Mouse (Mus musculus): ENCODE data around the gene Parp9. TPM values are rescaled to one million over a fixed set of nuclear protein-coding genes. Genes with fewer than 3 reads are reported as not detected.
"Not testable (repeated sequence)": the region's sequence is repeated elsewhere in the genome, so short reads cannot be mapped to it uniquely, and the experiment has no call there.

Gene Parp9
- total RNA-seq, 2 experiments from 2014 or later, result 2.6 to 3.5 TPM

DNA sequence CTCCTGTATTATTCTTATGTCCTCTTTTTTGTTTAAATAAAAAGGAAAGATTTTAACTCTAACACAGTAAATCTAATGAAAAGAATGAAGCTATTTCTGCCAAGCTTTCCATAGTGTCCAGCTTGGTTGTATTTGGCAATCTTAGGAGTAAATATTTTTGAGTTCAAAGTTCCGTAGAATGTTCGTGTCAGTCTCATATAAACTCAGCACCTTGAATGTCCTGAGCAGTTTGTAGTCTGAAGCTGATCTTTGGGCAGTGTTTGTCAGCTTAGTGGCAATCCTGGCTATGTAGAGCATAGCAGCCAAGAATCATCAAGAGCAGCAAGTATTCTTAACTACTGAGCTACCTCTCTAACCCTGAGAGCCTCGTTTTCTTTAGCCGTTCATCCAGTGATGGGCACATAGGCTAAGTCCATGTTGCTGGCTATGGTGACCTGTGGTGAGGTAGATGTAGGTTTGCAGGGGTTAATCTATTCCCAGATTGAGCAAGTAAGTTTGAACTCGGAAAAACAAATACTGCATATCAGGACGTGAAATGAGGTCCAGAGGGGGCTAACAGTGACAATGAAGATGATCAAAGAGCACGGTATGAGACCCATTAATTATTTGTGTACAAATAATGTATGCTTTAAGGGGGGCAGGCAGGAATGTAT lies 14.6 kb upstream of the Parp9 start:
- DNase-seq (ENCODE audit: extremely low spot score in 1 of 2, low spot score in 1 of 2), result no peak

DNA sequence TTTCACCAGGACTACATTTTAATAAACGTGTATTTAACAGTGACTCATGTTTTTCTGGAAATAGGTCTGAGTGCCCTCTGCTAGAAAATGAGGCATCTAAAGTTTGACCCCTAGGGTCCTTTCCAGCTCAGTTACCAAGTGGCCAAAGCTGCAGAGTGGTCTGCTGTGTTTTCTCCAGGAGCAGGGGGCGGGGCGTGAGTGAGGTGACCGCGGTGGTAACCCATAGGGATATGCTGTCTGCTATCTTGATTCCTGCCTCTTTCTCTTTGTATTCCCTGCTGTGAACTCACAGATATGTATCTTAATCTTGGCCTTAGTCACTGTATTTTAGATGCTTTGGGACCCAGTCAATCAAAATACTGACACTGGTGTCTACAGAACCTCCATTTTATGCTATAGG lies 13.9 kb upstream of the Parp9 start:
- DNase-seq (ENCODE audit: extremely low spot score in 1 of 2, low spot score in 1 of 2), result no peak

DNA sequence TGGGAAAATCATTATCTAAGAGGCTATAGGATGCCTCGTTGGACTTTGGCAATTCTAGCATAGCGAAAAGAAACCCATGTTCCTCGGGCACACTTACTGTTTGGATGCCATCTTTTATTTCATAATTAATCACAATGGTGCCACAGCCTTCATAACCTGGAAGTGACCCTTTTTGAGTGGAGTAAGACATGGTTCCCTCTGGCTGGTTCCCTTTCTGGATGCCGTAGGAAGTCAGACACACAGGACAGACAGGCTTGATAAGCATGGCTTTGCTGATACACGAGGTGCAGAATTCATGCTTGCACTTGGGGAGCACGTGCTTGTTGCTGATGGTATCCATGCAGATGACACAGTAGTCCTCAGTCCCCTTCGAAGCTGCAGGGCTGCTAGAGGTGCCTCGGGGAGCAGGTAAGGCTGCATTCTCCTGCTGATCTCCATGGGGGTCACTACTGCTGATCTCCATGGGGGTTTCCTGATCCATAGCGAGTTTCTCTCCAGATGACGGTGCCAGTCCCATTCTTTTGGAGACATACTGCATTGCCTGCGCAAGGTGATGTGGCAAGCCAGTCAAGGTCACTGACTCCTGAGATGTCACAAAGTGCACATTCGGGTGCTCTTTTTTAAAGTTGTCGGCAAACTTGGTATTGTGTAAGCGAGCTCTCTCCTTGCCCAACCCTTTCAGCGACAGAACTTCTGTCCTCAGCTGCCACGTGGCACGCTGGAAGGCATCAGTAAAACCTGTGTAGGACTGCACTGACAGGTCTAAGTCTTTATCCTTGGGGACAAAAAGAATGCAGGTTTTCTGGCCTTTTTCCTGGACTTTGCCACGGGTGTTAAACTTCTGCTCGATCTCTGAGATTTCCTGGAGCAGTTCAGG lies 5.9 kb upstream of the Parp9 start:
- DNase-seq (ENCODE audit: extremely low spot score in 1 of 2, low spot score in 1 of 2), result no peak

DNA sequence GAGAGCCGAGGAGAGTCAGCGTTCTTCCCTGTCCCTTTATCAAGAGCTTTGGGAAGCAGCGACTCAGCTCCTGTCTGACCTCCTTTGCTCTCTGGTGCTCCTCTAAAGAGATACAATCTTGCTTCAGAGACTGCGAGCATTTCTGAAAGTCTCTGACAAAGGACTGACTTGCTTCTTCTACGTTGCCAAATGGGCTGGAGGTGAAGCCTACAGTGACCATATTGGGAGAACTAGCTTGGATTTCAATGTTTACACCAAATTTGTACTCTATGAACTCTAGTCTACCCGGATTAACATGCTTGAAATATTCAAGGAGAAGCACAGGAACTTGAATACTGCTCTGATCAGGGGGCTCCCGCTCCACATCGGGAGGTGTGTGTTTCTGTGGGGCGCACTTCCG lies 5.1 kb upstream of the Parp9 start:
- DNase-seq (ENCODE audit: extremely low spot score in 1 of 2, low spot score in 1 of 2), result no peak

DNA sequence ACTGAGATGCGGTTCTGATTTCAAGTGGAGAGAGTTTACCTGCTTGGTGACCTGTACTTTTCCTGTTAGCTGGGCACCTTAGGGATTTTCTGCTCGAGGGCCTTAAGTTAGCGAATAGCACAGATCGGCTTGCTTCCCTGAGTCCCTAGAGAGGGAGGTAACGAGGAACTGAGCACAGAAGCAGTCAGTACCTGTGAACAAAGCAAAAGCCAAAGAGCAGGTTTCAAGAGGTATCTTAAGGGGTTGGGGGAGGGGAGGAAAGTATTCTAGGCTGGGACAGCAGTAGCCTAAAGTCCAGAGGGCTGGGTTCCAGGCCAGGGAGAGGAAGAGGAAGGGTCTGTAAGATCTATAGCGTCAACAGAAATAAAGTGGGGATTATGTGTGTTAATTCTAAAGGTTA lies 991 bp downstream of the Parp9 start:
- DNase-seq (ENCODE audit: extremely low spot score in 1 of 2, low spot score in 1 of 2), result no peak

DNA sequence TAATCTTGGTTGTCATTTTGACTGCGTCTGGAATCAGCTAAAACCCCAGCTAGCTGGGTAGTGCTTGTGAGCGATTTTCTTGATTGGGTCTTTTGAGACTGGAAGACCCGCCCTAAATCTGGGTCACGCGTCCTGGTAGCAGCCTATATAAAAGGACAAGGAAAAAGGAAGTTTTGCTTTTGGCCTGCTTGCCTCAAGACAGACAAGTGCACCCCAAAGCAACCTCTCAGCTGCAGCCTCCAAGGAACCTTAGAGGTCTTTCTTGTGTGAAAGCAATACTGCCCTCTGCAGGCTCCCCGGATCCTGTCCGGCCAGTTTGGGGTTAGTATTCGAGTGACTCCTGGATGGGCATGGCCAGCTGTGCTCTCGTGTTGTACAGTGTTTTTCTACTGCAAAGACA lies 1.4 kb downstream of the Parp9 start:
- DNase-seq (ENCODE audit: extremely low spot score in 1 of 2, low spot score in 1 of 2), result peak; percentile 41 to 73

DNA sequence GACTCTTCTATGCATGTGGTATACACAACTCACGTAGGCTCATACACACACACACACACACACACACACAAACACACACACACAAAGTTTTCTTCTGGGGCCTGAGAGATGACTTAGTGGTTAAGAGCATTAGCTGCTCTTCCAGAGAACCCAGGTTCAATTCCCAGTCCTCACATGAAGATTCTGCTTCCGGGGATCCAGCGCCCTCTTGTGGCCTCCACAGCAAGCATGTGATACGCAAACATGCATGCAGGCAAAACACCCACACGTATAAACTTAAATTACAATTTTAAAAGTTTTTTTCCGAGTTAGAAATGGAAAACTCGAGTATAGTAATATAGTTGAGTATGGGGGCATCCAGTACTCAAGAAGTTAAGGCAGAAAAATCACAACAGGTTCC lies 3.1 kb downstream of the Parp9 start:
- DNase-seq (ENCODE audit: extremely low spot score in 1 of 2, low spot score in 1 of 2), result peak in 1 of 2 experiments; percentile 8

DNA sequence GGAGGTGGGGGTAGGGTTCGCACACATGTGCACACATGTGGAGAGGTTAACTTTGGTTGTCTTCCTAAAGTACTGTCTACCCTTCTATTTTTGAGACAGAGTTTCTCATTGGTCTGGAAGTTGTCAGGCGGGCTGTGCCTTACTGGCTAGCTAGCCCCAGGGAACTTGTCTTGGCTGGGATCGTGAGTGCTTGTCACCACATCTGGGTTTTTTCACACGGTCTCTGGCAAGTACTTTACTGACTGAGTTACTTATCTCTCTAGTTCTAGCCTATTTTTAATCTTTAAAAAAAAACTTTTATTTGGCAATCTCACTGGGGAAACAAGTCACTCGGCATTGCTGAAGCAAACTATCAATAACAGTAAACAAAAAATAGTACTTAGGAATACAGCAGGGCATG lies 11.0 kb downstream of the Parp9 start:
- DNase-seq (ENCODE audit: extremely low spot score in 1 of 2, low spot score in 1 of 2), result no peak

DNA sequence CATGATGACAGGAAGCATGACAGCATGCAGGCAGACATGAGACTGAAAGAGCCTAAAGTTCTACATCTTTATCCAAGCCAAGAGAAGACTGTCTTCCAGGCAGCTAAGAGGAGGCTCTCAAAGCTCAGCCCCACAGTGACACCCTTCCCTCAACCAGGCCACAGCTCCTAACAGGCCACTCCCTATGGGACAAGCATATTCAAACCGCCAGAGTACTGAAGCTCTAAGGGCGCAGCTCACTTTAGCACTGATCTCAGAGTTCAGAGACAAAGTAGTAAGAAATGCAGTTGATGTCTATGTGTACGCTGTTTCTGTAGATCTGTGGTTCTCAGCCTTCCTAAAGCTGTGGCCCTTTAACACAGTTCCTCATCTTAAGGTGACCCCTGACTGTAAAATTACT lies 12.9 kb downstream of the Parp9 start:
- DNase-seq (ENCODE audit: extremely low spot score in 1 of 2, low spot score in 1 of 2), result no peak

DNA sequence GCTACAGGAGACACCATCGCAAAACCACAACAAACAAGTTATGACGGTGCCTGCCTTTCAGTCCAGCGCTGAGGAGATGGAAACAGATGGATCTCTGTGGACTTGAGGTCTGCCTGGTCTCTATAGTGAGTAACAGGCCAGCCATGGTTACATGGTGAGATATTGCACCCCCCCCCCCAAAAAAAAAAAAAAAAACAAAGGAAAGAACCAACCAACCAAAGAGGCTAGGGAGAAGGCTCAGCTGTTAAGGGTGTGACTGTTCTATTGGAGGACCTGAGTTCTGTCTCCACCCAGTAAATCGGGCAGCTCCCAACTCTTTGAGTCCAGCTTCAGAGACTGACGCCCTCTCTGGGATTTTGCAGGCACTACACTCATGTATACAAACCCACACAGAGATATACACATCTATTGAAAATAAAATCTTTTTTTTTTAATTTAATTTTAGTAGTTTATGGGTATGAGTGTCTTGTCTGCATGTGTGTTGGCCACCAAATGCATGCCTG lies 14.4 kb downstream of the Parp9 start:
- no peak for DNase-seq (ENCODE audit: extremely low spot score in 1 of 2, low spot score in 1 of 2)

DNA sequence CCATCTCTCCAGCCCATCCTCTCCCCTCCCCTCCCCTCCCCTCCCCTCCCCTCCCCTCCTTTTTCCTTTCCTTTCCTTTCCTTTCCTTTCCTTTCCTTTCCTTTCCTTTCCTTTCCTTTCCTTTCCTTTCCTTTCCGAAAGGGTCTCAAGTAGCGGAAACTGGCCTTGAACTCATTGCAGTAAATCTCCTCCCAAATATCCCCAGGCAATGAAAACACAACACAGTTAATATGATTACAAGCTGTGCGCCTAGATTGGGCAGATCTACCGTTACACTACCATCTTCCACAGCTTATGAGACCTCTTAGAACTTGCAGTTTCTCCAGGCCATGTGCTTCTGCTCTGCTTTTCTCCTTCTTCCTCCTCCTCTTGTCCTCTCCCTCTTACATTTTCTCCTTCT lies 27.7 kb downstream of the Parp9 start:
- not testable (repeated sequence) for DNase-seq (ENCODE audit: extremely low spot score in 1 of 2, low spot score in 1 of 2)

DNA sequence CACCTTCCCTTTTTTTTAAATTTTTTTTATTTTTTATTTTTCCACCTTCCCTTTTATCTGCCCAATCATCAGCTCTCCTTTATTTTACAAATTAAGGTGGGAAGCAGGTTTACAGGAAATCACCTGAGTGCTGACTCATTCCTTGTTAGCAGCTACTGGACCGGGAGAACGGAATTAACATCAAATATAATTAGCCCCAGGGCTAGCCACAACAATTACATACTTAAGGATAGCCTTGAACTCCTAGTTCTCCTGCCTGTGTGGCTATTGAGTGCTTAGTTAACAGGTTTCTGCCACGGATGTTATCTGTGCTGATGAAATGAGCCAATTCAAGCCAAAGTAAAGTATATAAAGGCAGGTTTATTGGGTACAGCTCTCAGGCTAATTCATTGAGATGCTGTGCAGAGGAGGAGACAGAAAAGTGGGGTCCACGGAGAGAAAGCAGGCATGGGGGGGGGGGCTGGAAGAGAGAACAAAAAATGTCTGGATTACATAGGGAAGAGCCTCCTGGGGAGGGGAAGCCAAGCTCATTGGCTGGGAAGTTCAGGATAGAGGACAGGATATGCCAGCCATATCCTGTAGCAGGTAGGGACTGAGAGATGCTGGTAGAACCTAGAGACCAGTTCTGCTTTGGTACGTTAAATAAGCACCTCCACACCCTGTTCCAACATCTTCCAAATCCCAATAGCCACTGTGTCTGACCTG lies 28.3 kb downstream of the Parp9 start:
- DNase-seq (ENCODE audit: extremely low spot score in 1 of 2, low spot score in 1 of 2), result no peak

DNA sequence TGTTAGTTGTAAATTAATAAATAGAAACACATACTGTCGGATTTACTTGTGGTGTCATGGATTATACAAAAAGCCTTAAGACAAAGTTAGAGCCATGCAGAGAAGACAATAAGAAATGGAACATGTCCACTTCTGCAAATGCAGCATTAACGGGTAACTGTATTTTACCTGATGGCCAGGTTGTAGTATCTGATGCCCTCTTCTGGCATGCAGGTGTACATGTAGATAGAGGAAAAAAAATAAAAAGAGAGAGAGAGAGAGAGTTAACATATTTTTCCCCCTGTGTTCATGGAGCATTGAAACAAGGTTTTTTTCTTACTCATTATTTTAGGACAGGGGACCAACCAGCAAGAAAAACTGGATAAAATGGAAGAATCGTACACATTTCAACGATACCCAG lies 29.0 kb downstream of the Parp9 start:
- no peak for DNase-seq (ENCODE audit: extremely low spot score in 1 of 2, low spot score in 1 of 2)

DNA sequence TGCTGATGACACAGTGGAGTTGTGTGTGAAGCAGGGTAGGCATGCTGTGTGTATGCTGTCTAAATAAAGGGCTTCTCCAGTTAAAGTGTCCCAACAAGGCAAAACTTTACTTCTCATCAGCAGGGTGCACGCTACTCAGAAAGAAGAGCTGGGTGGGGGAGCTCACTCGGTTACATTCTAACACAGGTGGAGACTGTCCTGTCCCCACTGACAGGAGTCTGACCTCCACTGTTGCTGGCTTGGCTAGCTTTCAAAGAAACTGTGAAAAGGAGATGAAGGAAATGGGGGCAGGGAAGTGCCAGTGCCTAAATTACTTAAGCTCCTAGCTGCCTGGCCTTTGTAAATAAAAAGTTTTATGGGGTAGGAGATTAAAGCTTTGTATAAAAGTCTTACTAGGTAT lies 29.9 kb downstream of the Parp9 start:
- DNase-seq (ENCODE audit: extremely low spot score in 1 of 2, low spot score in 1 of 2), result no peak

DNA sequence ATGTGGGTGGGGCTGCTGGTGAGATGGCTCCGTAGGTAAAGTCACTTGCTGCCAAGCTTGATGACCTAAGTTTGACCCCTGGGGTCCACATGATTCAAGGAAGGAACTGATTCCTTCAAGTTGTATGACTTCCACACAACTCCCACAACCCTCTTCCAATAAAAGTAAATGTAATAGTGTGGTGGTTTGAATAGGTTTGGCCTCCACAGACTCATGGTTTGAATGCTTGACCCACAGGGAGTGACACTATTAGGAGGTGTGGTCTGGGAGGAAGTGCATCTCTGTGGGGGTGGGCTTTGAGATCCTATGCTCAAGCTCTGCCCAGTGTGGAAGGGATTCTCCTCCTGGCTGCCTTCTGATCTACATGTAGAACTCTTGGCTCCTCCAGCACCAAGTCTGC lies 35.8 kb downstream of the Parp9 start:
- DNase-seq (ENCODE audit: extremely low spot score in 1 of 2, low spot score in 1 of 2), result no peak

DNA sequence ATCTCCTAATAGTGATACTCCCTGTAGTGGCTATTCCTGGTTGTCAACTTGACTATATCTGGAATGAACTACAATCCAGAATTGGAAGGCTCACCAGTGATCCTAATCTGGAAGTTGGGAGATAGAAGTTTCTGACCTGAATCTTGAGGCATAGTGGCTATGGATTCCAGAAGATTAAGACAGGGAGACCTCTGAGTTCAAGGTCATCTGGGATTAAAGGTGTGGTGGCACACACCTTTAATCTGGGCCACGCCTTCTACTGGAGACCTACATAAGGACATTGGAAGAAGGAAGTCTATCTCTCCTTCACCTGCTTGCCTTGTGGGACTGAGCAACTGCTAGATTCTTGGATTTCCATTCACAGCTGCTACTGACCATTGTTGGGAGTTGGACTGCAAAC lies 40.2 kb downstream of the Parp9 start, which contains the start of gene Kpna1:
Gene Kpna1 (plus strand): TSS at position 301 of the 400 bp plus-strand sequence.
- not testable (repeated sequence) for DNase-seq (ENCODE audit: extremely low spot score in 1 of 2, low spot score in 1 of 2)

DNA sequence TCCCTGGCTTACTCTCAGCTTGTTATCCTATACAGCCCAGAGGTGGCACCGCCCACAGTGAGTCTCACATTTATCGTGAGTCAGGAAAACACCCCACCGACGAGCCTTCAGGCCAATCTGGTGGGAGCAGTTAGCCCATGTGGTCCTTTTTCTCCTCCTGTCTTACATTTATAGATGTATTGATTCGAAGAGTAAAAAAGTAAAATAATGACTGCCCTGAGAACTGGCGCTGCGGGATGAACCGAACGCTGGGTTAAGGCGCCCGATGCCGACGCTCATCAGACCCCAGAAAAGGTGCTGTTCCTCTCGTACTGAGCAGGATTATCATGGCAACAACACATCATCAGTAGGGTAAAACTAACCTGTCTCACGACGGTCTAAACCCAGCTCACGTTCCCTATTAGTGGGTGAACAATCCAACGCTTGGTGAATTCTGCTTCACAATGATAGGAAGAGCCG lies 43.1 kb downstream of the Parp9 start:
- DNase-seq (ENCODE audit: extremely low spot score in 1 of 2, low spot score in 1 of 2), result peak; percentile 100

DNA sequence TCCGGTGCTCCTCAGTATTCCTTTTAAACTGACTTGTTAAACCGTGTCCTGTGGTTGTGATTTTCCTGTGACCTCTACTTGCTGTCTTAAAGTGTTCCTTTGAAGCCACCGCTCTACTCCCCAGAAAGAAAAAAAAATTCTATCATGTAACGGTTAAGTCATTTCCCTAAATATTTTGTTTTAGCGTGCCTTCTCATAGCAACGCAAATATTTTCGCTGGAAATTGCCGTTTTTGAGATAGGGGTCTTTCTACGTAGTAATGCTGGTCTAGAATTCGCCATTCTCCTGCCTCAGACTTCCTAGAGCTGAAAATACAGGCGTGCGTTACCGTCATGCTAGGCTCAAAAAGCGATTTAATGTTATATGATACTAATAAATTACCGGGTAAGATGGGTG lies 44.2 kb downstream of the Parp9 start:
- peak in 1 of 2 experiments; percentile 8 for DNase-seq (ENCODE audit: extremely low spot score in 1 of 2, low spot score in 1 of 2)

DNA sequence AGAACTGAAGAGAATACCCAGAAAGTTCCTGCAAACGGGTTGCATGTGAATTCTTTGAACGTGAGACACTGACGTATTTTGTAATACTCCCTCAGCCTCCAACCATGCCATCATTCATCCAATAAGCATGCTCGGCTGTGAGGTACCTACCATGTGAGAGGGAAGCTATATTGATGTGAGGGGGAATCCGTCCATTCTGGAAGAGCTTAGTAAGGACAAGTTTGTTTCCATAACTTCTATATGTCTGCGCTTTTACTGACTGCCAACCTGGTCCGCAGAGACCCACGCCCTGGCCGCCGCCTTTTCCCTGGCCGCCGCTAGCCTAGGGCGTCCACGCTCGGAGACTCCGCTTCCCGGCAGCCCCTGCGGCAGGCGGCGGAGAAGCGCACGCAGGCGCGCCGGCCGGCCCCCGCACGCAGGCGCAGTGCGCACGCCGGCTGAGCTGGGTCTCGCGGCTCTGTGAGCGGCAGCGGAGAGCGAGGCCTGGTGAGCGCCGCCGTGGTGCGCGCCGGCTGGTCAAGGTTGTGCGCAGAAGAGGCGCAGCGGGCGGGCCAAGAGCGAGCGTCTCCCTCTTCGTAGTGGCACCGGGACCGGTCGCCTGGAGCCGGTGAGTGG lies 44.7 kb downstream of the Parp9 start:
- peak; percentile 78 to 90 for DNase-seq (ENCODE audit: extremely low spot score in 1 of 2, low spot score in 1 of 2)

DNA sequence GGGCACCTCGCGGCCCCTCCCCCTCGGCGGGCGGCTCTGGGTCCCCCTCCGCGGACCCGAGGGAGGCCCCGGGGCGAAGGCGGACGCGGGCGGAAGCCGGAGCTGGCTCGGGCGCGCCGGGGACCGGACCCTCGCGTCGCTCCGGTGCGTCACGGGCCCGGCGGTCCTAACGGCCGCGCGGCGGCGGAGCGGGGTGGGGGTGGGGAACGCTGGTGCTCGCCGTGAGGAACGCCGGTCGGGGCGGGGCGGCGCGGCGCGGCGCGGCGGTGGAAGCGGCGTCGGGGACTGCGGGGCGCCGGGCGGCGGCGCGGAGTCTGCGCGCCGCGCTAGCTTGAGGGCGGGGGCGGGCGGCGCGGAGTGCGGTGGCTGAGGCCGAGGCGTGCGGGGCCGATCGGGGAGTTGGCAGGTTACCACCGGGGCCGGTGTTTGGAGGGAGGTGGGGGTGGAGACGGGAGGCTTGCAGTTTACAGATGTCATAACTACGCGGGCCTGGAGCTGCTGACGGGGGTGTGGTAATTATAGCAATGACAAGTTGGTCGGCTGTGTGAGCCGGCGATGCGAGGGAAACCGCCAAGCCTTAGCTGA lies 45.3 kb downstream of the Parp9 start:
- peak; percentile 53 to 56 for DNase-seq (ENCODE audit: extremely low spot score in 1 of 2, low spot score in 1 of 2)
